Mouse (Mus musculus) hindbrain, postnatal 0 days (tissue): ENCODE results near the gene Camsap3. TPM values are rescaled to one million over a fixed set of nuclear protein-coding genes. Genes with fewer than 3 reads are reported as not detected.

Experiments
- ATAC-seq: fragments of 200-750 bp; cut with Nextera tagmentation; 2 replicates; pipeline ENCODE4 v1.8.0; 2017; ENCODE audit warnings: mild to moderate bottlenecking, moderate TSS enrichment, moderate library complexity
- DNase-seq: peaks from one replicate; pipeline ENCODE4 v3.0.0-alpha.2; 2015; ENCODE audit warnings: low spot score
- H3K27ac ChIP-seq: fragments of 300-500 bp; sonication (generic); 2 replicates; pipeline ENCODE4 v1.5.1; 2014; ENCODE audit warnings: mild to moderate bottlenecking
- H3K27me3 ChIP-seq: fragments of 300-500 bp; sonication (generic); 2 replicates; pipeline ENCODE4 v1.6.1; 2014; ENCODE audit warnings: low read length, mixed read lengths; ENCODE audit not compliant: insufficient read depth
- H3K36me3 ChIP-seq: fragments of 300-500 bp; sonication (generic); 2 replicates; pipeline ENCODE4 v1.6.1; 2014; ENCODE audit warnings: low read length, mixed read lengths; ENCODE audit not compliant: insufficient read depth
- H3K4me1 ChIP-seq: fragments of 300-500 bp; sonication (generic); 2 replicates; pipeline ENCODE4 v1.6.1; 2014; ENCODE audit warnings: antibody characterized with exemption, low read length, mixed read lengths; ENCODE audit not compliant: insufficient read depth
- H3K4me2 ChIP-seq: fragments of 300-500 bp; sonication (generic); 2 replicates; pipeline ENCODE4 v1.6.1; 2014; ENCODE audit warnings: low read depth, mild to moderate bottlenecking, low read length, moderate library complexity, mixed read lengths
- H3K4me3 ChIP-seq: fragments of 300-500 bp; sonication (generic); 2 replicates; pipeline ENCODE4 v1.5.1; 2014; ENCODE audit warnings: low read length
- H3K9ac ChIP-seq: fragments of 300-500 bp; sonication (generic); replicated peaks from 2 replicates; pipeline ENCODE4 v1.6.1; 2014; ENCODE audit warnings: mild to moderate bottlenecking, low read length, moderate library complexity, mixed read lengths
- H3K9me3 ChIP-seq: fragments of 300-500 bp; sonication (generic); 2 replicates; pipeline ENCODE4 v1.6.1; 2016; ENCODE audit warnings: low read length, mixed read lengths
- CTCF ChIP-seq: IDR thresholded peaks from 2 replicates; pipeline ENCODE4 v1.5.1; 2016; ENCODE audit warnings: antibody characterized with exemption, control low read depth, low read depth
- WGBS: fragments of 180-500 bp; shearing (Covaris S2); extraction: QIAGEN DNeasy Blood & Tissue Kit; methylation state at CpG from one replicate; pipeline ENCODE4 v1.1.7; 2014; 5-methylcytosine and 5-hydroxymethylcytosine counted together
- polyA plus RNA-seq: library from polyadenylated mRNA; unstranded; fragments of >200 nt; fragmentation: Nextera tagmentation; extraction: Ambion mirVana; gene quantifications from 2 replicates; pipeline ENCODE4 v1.2.1, GENCODE M21; 2015
- total RNA-seq: library from RNA; depleted of rRNA; stranded (reverse); fragments of >200 nt; gene quantifications from 2 replicates; pipeline ENCODE4 v1.2.3, GENCODE M21; 2014

Camsap3 gene
- total and polyA plus RNA-seq, 2 experiments from 2014 or later, result 39.1 to 108 TPM

GRCm38 (mm10) chr8:3631478-3631875 is 44.4 kb downstream of the Camsap3 start:
- DNase-seq, result no peak
- ATAC-seq, result no peak
- H3K4me2 ChIP-seq, result peak overlapping the region; percentile 63
- no peaks in the 10 kb centered on the region for H3K9me3 ChIP-seq
- H3K4me1 ChIP-seq, result peaks cover 8% of the 10 kb centered on the region; the same call in 1 of the 2 replicates
- WGBS, result 18% methylated on average over 8 of the region's 8 CpGs
- H3K27ac ChIP-seq, result no peak overlapping the region
- H3K27me3 ChIP-seq, result no peaks in the 10 kb centered on the region
- H3K4me3 ChIP-seq, result peak overlapping the region; percentile 45
- TF ChIP-seq CTCF, result no peak
- H3K36me3 ChIP-seq, result no peaks in the 10 kb centered on the region
- H3K9ac ChIP-seq, result peak overlapping the region; percentile 41; the same call in 1 of the 2 replicates

DNA sequence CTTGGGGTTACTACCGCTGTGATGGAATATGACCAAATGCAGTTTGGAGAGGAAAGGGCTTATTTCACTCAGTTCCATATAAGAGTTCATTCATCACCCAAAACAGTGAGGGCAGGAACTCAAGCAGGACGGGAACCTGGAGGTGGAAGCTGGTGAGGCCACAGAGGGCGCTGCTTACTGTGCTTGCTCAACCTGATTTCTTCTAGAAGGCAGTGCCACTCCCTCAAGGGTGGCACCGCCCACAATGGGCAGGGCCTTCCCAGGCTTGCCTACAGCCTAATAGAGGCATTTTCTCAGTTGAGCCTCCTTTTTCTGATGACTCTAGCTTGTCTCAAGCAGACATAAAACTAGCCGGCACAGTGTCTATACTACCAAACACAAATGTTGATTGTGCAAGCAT is 58.7 kb downstream of the Camsap3 start:
- ATAC-seq (0 out of 2 replicates have a peak, but pooled peaks have one; percentile 41), DNase-seq (peak; percentile 21)
- Histone ChIP-seq H3K36me3 (no peaks in the 10 kb centered on the region), H3K27me3 (no peaks in the 10 kb centered on the region), H3K4me2 (no peak overlapping the region), H3K9ac (no peak overlapping the region), H3K4me1 (no peaks in the 10 kb centered on the region), H3K4me3 (no peak overlapping the region), H3K9me3 (no peaks in the 10 kb centered on the region), H3K27ac (no peak overlapping the region)
- TF ChIP-seq CTCF, result 0 out of 2 replicates have a peak, but pooled peaks have one; percentile 15
- 23% methylated on average over 5 of the region's 5 CpGs for WGBS

GRCm38 (mm10) chr8:3646824-3647531 is 59.9 kb downstream of the Camsap3 start:
- no peak for TF ChIP-seq CTCF
- Histone ChIP-seq H3K27me3 (no peaks in the 10 kb centered on the region), H3K9me3 (no peaks in the 10 kb centered on the region), H3K9ac (no peak overlapping the region), H3K36me3 (no peaks in the 10 kb centered on the region), H3K27ac (no peak overlapping the region), H3K4me2 (no peak overlapping the region), H3K4me1 (no peaks in the 10 kb centered on the region), H3K4me3 (no peak overlapping the region)
- WGBS, result 84% methylated on average over 6 of the region's 6 CpGs
- ATAC-seq (no peak), DNase-seq (no peak)

DNA sequence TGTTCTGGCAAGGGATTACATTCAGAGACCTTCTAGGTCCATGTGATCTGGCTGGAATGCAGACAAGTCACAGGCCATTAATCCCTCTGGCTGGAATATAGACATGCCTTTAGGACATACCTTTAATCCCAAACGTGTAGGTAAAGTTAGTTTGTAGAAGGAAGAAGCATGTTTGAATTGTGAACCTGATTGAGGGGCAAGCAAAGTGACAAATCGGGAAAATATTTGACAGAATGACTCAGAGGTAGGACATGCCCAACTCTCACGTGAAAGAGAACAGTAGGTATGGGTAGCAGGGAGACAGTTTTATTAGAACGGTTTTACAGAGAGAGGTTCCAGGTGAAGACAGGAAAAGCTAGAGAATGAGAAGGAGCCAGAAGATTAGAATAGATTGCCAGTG is 60.5 kb downstream of the Camsap3 start:
- Histone ChIP-seq H3K4me3 (no peak overlapping the region), H3K4me2 (no peak overlapping the region), H3K36me3 (no peaks in the 10 kb centered on the region), H3K4me1 (no peaks in the 10 kb centered on the region), H3K27me3 (no peaks in the 10 kb centered on the region), H3K9ac (no peak overlapping the region), H3K9me3 (no peaks in the 10 kb centered on the region), H3K27ac (no peak overlapping the region)
- DNase-seq (no peak), ATAC-seq (no peak)
- no peak for TF ChIP-seq CTCF
- 76% methylated on average over 4 of the region's 4 CpGs for WGBS

GRCm38 (mm10) chr8:3648268-3648667 is 61.2 kb downstream of the Camsap3 start:
- no peak overlapping the region for H3K4me2 ChIP-seq
- no peaks in the 10 kb centered on the region for H3K36me3 ChIP-seq
- no peak for ATAC-seq
- no peaks in the 10 kb centered on the region for H3K4me1 ChIP-seq
- no peaks in the 10 kb centered on the region for H3K9me3 ChIP-seq
- H3K9ac ChIP-seq, result no peak overlapping the region
- H3K27me3 ChIP-seq, result no peaks in the 10 kb centered on the region
- no peak overlapping the region for H3K27ac ChIP-seq
- WGBS, result 75% methylated on average over 2 of the region's 2 CpGs
- no peak overlapping the region for H3K4me3 ChIP-seq
- TF ChIP-seq CTCF, result no peak
- DNase-seq, result no peak

- DNase-seq, result no peak
- 39% methylated on average over 1 of the region's 1 CpGs for WGBS
- no peak overlapping the region for H3K4me3 ChIP-seq
- H3K4me2 ChIP-seq, result no peak overlapping the region
- H3K9ac ChIP-seq, result no peak overlapping the region
- H3K27me3 ChIP-seq, result no peaks in the 10 kb centered on the region
- H3K4me1 ChIP-seq, result no peaks in the 10 kb centered on the region
- no peak for ATAC-seq
- no peak for TF ChIP-seq CTCF
- no peak overlapping the region for H3K27ac ChIP-seq
- no peaks in the 10 kb centered on the region for H3K9me3 ChIP-seq
- no peaks in the 10 kb centered on the region for H3K36me3 ChIP-seq
Observed at GRCm38 (mm10) chr8:3648990-3649389, 61.9 kb downstream of the Camsap3 start.

- Histone ChIP-seq H3K9me3 (no peaks in the 10 kb centered on the region), H3K36me3 (no peaks in the 10 kb centered on the region), H3K27ac (no peak overlapping the region), H3K4me1 (no peaks in the 10 kb centered on the region), H3K4me2 (no peak overlapping the region), H3K9ac (no peak overlapping the region), H3K4me3 (no peak overlapping the region), H3K27me3 (no peaks in the 10 kb centered on the region)
- WGBS, result 61% methylated on average over 3 of the region's 3 CpGs
- no peak for DNase-seq
- no peak for ATAC-seq
- TF ChIP-seq CTCF, result no peak
Observed at GRCm38 (mm10) chr8:3652845-3653244, 65.8 kb downstream of the Camsap3 start.
